Mouse (Mus musculus) heart, adult 2 months (tissue): ENCODE measurements around the gene Parva.

Experiments
- CTCF ChIP-seq: fragments of 200-600 bp; IDR thresholded peaks from 2 replicates; pipeline ENCODE4 v1.8.1; 2022; ENCODE audit warnings: antibody characterized with exemption, mild to moderate bottlenecking, moderate library complexity
- POLR2A ChIP-seq: fragments of 200-500 bp; IDR thresholded peaks from 2 replicates; pipeline ENCODE4 v1.6.1; 2011; ENCODE audit warnings: mild to moderate bottlenecking, low read depth, low read length, control low read depth; ENCODE audit not compliant: insufficient read depth

GRCm38 (mm10) chr7:112413286-112413685 is 14.0 kb upstream of the Parva start:
- TF ChIP-seq CTCF: no peak
- no peak for TF ChIP-seq POLR2A
